Mouse (Mus musculus) MEL (cell line): Measurements from ENCODE around the gene Rnaseh1. TPM values are rescaled to one million over a fixed set of nuclear protein-coding genes. Genes with fewer than 3 reads are reported as not detected.

Experiments
- DNase-seq: peaks from one replicate; pipeline ENCODE4 v3.0.0; 2011; ENCODE audit warnings: low read depth, low spot score
- H3K27ac ChIP-seq: 2 replicates; pipeline ENCODE4 v1.5.1; 2012; ENCODE audit warnings: low read depth, mild to moderate bottlenecking, control low read depth, low read length, moderate library complexity; ENCODE audit not compliant: control insufficient read depth
- H3K27me3 ChIP-seq, 2 experiments: fragments of 150-350 bp in 1 of 2; sonication (generic) in 1 of 2; 2 replicates each; pipeline ENCODE4 v1.6.1; 2012; ENCODE audit warnings: low read length in 2 of 2, mild to moderate bottlenecking in 2 of 2, improper control_type of control experiment in 1 of 2, moderate library complexity in 1 of 2; ENCODE audit not compliant: insufficient read depth in 2 of 2, control insufficient read depth in 1 of 2
- H3K36me3 ChIP-seq, 2 experiments: 2 replicates each; pipeline ENCODE4 v1.6.1; 2012 to 2014; ENCODE audit warnings: low read length in 2 of 2, improper control_type of control experiment in 1 of 2, inconsistent platforms in 1 of 2, mild to moderate bottlenecking in 1 of 2; ENCODE audit not compliant: insufficient read depth in 2 of 2, control insufficient read depth in 1 of 2
- H3K4me1 ChIP-seq, 2 experiments: fragments of 150-350 bp in 1 of 2; sonication (generic) in 1 of 2; 2 replicates each; pipeline ENCODE4 v1.6.1; 2012; ENCODE audit warnings: low read length in 2 of 2, improper control_type of control experiment in 1 of 2, mild to moderate bottlenecking in 1 of 2; ENCODE audit not compliant: insufficient read depth in 2 of 2, control insufficient read depth in 1 of 2
- H3K4me3 ChIP-seq, 2 experiments: fragments of 150-350 bp in 1 of 2; sonication (generic) in 1 of 2; 2 replicates each; pipeline ENCODE4 v1.5.1; 2012; ENCODE audit warnings: low read depth in 2 of 2, low read length in 2 of 2, mild to moderate bottlenecking in 2 of 2, moderate library complexity in 2 of 2, control low read depth in 1 of 2, improper control_type of control experiment in 1 of 2; ENCODE audit not compliant: control insufficient read depth in 1 of 2, insufficient read depth in 1 of 2
- H3K79me2 ChIP-seq: 2 replicates; pipeline ENCODE4 v1.6.1; 2012; ENCODE audit warnings: mild to moderate bottlenecking, low read length, moderate library complexity; ENCODE audit not compliant: control insufficient read depth, poor library complexity, insufficient read depth
- H3K9ac ChIP-seq: 2 replicates; pipeline ENCODE4 v1.6.1; 2012; ENCODE audit warnings: low read depth, mild to moderate bottlenecking, control low read depth, low read length, moderate library complexity; ENCODE audit not compliant: control insufficient read depth, poor library complexity, severe bottlenecking
- H3K9me3 ChIP-seq: fragments of 150-350 bp; sonication (generic); replicated peaks from 2 replicates; pipeline ENCODE4 v1.6.1; 2012; ENCODE audit warnings: mild to moderate bottlenecking, low read length, improper control_type of control experiment, moderate library complexity; ENCODE audit not compliant: insufficient read depth
- CHD1 ChIP-seq: IDR thresholded peaks from 2 replicates; pipeline ENCODE4 v1.6.1; 2012; ENCODE audit warnings: low read depth, mild to moderate bottlenecking, inconsistent platforms, low read length, improper control_type of control experiment
- ELF1 ChIP-seq: IDR thresholded peaks from 2 replicates; pipeline ENCODE4 v1.6.1; 2014; ENCODE audit warnings: low read depth, mild to moderate bottlenecking, inconsistent platforms, low read length, improper control_type of control experiment, moderate library complexity
- GABPA ChIP-seq: IDR thresholded peaks from 2 replicates; pipeline ENCODE4 v1.6.1; 2012; ENCODE audit warnings: low read depth, mild to moderate bottlenecking, inconsistent platforms, low read length, improper control_type of control experiment, moderate library complexity
- GATA1 ChIP-seq: IDR thresholded peaks from 2 replicates; pipeline ENCODE4 v1.6.1; 2011; ENCODE audit warnings: low read depth, low read length, improper control_type of control experiment
- JUND ChIP-seq: IDR thresholded peaks from 2 replicates; pipeline ENCODE4 v1.6.1; 2011; ENCODE audit warnings: low read depth, mild to moderate bottlenecking, improper control_type of control experiment, low read length
- KAT2A ChIP-seq: conservative IDR thresholded peaks from 2 replicates; pipeline ENCODE4 v1.6.1; 2012; ENCODE audit warnings: low read depth, low read length, improper control_type of control experiment, inconsistent platforms
- MEF2A ChIP-seq: IDR thresholded peaks from 2 replicates; pipeline ENCODE4 v1.6.1; 2014; ENCODE audit warnings: low read depth, mild to moderate bottlenecking, inconsistent platforms, low read length, improper control_type of control experiment; ENCODE audit not compliant: poor library complexity, insufficient replicate concordance, severe bottlenecking; ENCODE audit errors: extremely low read depth
- MXI1 ChIP-seq: IDR thresholded peaks from 2 replicates; pipeline ENCODE4 v1.6.1; 2011; ENCODE audit warnings: mild to moderate bottlenecking, low read depth, low read length, improper control_type of control experiment
- MYB ChIP-seq: IDR thresholded peaks from 2 replicates; pipeline ENCODE4 v1.6.1; 2011; ENCODE audit warnings: mild to moderate bottlenecking, low read depth, low read length, improper control_type of control experiment
- NRF1 ChIP-seq: IDR thresholded peaks from 2 replicates; pipeline ENCODE4 v1.6.1; 2014; ENCODE audit warnings: low read depth, mild to moderate bottlenecking, inconsistent platforms, low read length, improper control_type of control experiment, moderate library complexity; ENCODE audit not compliant: poor library complexity, insufficient read depth, severe bottlenecking
- POLR2AphosphoS2 ChIP-seq: IDR thresholded peaks from 2 replicates; pipeline ENCODE4 v1.6.1; 2011; ENCODE audit warnings: low read length, improper control_type of control experiment
- RAD21 ChIP-seq: IDR thresholded peaks from 2 replicates; pipeline ENCODE4 v1.6.1; 2011; ENCODE audit warnings: mild to moderate bottlenecking, low read depth, low read length, improper control_type of control experiment
- SIN3A ChIP-seq: IDR thresholded peaks from 2 replicates; pipeline ENCODE4 v1.6.1; 2012; ENCODE audit warnings: low read length, improper control_type of control experiment, inconsistent platforms
- TAL1 ChIP-seq: IDR thresholded peaks from 2 replicates; pipeline ENCODE4 v1.6.1; 2012; ENCODE audit warnings: mild to moderate bottlenecking, inconsistent platforms, low read length, moderate library complexity, mixed read lengths
- TCF12 ChIP-seq: IDR thresholded peaks from 2 replicates; pipeline ENCODE4 v1.6.1; 2014; ENCODE audit warnings: low read depth, mild to moderate bottlenecking, inconsistent platforms, low read length, improper control_type of control experiment, moderate library complexity
- USF1 ChIP-seq: IDR thresholded peaks from 2 replicates; pipeline ENCODE4 v1.6.1; 2014; ENCODE audit warnings: low read depth, mild to moderate bottlenecking, inconsistent platforms, low read length, improper control_type of control experiment, moderate library complexity
- ZKSCAN1 ChIP-seq: IDR thresholded peaks from 2 replicates; pipeline ENCODE4 v1.6.1; 2012; ENCODE audit warnings: low read depth, mild to moderate bottlenecking, inconsistent platforms, low read length, improper control_type of control experiment, moderate library complexity
- polyA plus RNA-seq, 2 experiments: library from polyadenylated mRNA; stranded (reverse) in 1 of 2; unstranded in 1 of 2; fragments of >175 nt in 1 of 2; fragments of >200 nt in 1 of 2; gene quantifications; 2 replicates each; pipeline versions ENCODE4 v1.2.1 to v1.2.4; 2012; ENCODE audit warnings: low replicate concordance in 2 of 2, low read depth in 1 of 2; ENCODE audit not compliant: insufficient read length in 2 of 2, insufficient read depth in 1 of 2, missing spikeins in 1 of 2
- total RNA-seq: library from RNA; depleted of rRNA; stranded (reverse); fragments of 300-350 nt; gene quantifications from 2 replicates; pipeline ENCODE4 v1.2.3, GENCODE M21; 2012

The Rnaseh1 gene
- total and polyA plus RNA-seq, 3 experiments = 36.5 to 47.9 TPM; not detected in 1

- TF ChIP-seq GABPA = no peak
Observed at GRCm38 (mm10) chr12:28635535-28636476, 13.6 kb upstream of the Rnaseh1 start, which contains the start of gene Rps7 (continued).

GRCm38 (mm10) chr12:28636543-28636942, 12.9 kb upstream of the Rnaseh1 start:
- peak overlapping the region; percentile 47 to 70; a peak in 3 of 4 replicates for H3K4me3 ChIP-seq
- no peak for DNase-seq
- H3K36me3 ChIP-seq = peaks cover 20 to 25% of the 10 kb centered on the region in 2 experiments
- no peaks in the 10 kb centered on the region for H3K27me3 ChIP-seq
- peaks cover 39% of the 10 kb centered on the region for H3K79me2 ChIP-seq
- H3K27ac ChIP-seq = no peak overlapping the region
- peaks cover 0 to 18% of the 10 kb centered on the region in 2 experiments; a peak in 3 of 4 replicates for H3K4me1 ChIP-seq
- no peaks in the 10 kb centered on the region for H3K9me3 ChIP-seq
- no peak overlapping the region for H3K9ac ChIP-seq
- TF ChIP-seq MXI1 = no peak
- no peak for TF ChIP-seq ELF1
- TF ChIP-seq NRF1 = no peak
- no peak for TF ChIP-seq MEF2A
- no peak for TF ChIP-seq ZKSCAN1
- no peak for TF ChIP-seq TAL1
- TF ChIP-seq JUND = no peak
- no peak for TF ChIP-seq TCF12
- TF ChIP-seq USF1 = no peak
- TF ChIP-seq GATA1 = no peak
- no peak for TF ChIP-seq RAD21
- no peak for TF ChIP-seq POLR2AphosphoS2
- TF ChIP-seq SIN3A = no peak
- TF ChIP-seq KAT2A = no peak
- no peak for TF ChIP-seq CHD1
- TF ChIP-seq MYB = no peak
